Mouse (Mus musculus) liver, embryonic 13.5 days (tissue): ENCODE results near the gene Nrp1. TPM values are rescaled to one million over a fixed set of nuclear protein-coding genes. Genes with fewer than 3 reads are reported as not detected.

ENCODE experiments used
- ATAC-seq: fragments of 200-750 bp; cut with Nextera tagmentation; 2 replicates; pipeline ENCODE4 v1.8.0; 2017; ENCODE audit warnings: low read depth, mild to moderate bottlenecking, moderate number of reproducible peaks, moderate library complexity
- DNase-seq: peaks from one replicate; pipeline ENCODE4 v3.0.0; 2022
- H3K27ac ChIP-seq: fragments of 300-500 bp; sonication (generic); 2 replicates; pipeline ENCODE4 v1.5.1; 2015; ENCODE audit warnings: moderate library complexity, mild to moderate bottlenecking, inconsistent platforms
- H3K27me3 ChIP-seq: fragments of 300-500 bp; sonication (generic); 2 replicates; pipeline ENCODE4 v1.6.1; 2015; ENCODE audit warnings: mild to moderate bottlenecking, inconsistent platforms
- H3K36me3 ChIP-seq: fragments of 300-500 bp; sonication (generic); 2 replicates; pipeline ENCODE4 v1.6.1; 2015; ENCODE audit warnings: mild to moderate bottlenecking, inconsistent platforms
- H3K4me1 ChIP-seq: fragments of 300-500 bp; sonication (generic); replicated peaks from 2 replicates; pipeline ENCODE4 v1.6.1; 2015; ENCODE audit warnings: inconsistent platforms
- H3K4me2 ChIP-seq: fragments of 300-500 bp; sonication (generic); 2 replicates; pipeline ENCODE4 v1.6.1; 2015; ENCODE audit warnings: inconsistent platforms, mild to moderate bottlenecking, moderate library complexity
- H3K4me3 ChIP-seq: fragments of 300-500 bp; sonication (generic); replicated peaks from 2 replicates; pipeline ENCODE4 v1.5.1; 2015; ENCODE audit warnings: mild to moderate bottlenecking, inconsistent platforms
- H3K9ac ChIP-seq: fragments of 300-500 bp; sonication (generic); 2 replicates; pipeline ENCODE4 v1.6.1; 2015; ENCODE audit warnings: mild to moderate bottlenecking, inconsistent platforms
- H3K9me3 ChIP-seq: fragments of 300-500 bp; sonication (generic); replicated peaks from 2 replicates; pipeline ENCODE4 v1.6.1; 2016; ENCODE audit warnings: inconsistent platforms
- WGBS: fragments of 180-500 bp; shearing (Covaris S2); methylation state at CpG from one replicate; pipeline ENCODE4 v1.1.7; 2015; ENCODE audit not compliant: insufficient replicate concordance; 5-methylcytosine and 5-hydroxymethylcytosine counted together
- polyA plus RNA-seq: library from polyadenylated mRNA; unstranded; fragments of >200 nt; fragmentation: Nextera tagmentation; extraction: Ambion mirVana; gene quantifications from 2 replicates; pipeline ENCODE4 v1.2.1, GENCODE M21; 2015

Gene Nrp1
- polyA plus RNA-seq, 1 experiment from 2014 or later: 14.7 TPM

DNA sequence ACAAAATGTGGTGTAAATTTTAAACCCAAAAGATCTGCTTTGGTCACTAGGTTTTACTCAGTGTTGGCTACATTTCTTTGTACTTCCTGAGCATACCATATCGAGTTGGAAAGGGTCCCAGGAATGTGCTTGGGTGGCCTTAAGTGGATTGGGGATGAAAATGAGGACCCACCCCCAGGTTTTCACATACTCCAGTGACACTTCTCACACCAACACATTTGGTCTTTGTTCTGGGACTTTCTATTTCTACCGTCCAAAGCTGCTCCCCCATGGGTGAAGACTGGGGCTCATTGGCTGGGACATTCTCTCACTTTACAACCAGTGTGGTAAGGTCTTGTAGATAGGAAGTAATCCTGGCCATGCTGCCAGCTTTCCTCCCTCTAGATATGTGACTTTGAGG, 111.7 kb downstream of the Nrp1 start:
- Histone ChIP-seq H3K4me2 (no peak overlapping the region), H3K4me1 (no peaks in the 10 kb centered on the region), H3K9me3 (no peaks in the 10 kb centered on the region), H3K27me3 (no peaks in the 10 kb centered on the region), H3K9ac (no peak overlapping the region), H3K4me3 (no peak overlapping the region), H3K27ac (no peak overlapping the region), H3K36me3 (peaks cover 10% of the 10 kb centered on the region; the same call in 1 of the 2 replicates)
- ATAC-seq (no peak), DNase-seq (no peak)
- WGBS: 51% methylated on average over 2 of the region's 2 CpGs

DNA sequence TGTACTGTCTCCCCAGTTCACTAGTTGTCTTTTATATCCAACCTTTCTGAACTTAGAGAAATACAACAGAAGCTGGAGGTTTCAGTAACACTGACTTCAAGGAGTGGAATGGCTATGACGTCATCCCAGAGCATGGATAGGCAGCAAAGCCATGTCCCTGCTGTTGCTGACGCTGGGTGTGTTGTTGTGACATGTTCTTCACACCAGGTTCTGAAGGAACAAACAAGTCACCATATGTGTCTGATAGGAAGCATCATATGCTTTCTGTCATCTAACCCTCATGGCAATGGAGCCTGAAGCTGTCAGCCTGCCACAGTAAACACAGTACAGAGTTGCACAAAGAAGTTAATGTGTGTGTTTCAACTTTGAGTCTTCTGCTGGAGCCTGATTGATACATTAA, 112.8 kb downstream of the Nrp1 start:
- H3K9ac ChIP-seq: no peak overlapping the region
- 0 out of 2 replicates have a peak, but pooled peaks cover 10% of the 10 kb centered on the region for H3K36me3 ChIP-seq
- H3K4me1 ChIP-seq: no peaks in the 10 kb centered on the region
- DNase-seq: no peak
- 60% methylated on average over 2 of the region's 2 CpGs for WGBS
- H3K4me3 ChIP-seq: no peak overlapping the region
- H3K4me2 ChIP-seq: no peak overlapping the region
- H3K27ac ChIP-seq: no peak overlapping the region
- no peaks in the 10 kb centered on the region for H3K27me3 ChIP-seq
- no peak for ATAC-seq
- H3K9me3 ChIP-seq: no peaks in the 10 kb centered on the region

- H3K4me2 ChIP-seq: no peak overlapping the region
- H3K4me3 ChIP-seq: no peak overlapping the region
- ATAC-seq: no peak
- H3K9ac ChIP-seq: no peak overlapping the region
- 57% methylated on average over 2 of the region's 2 CpGs for WGBS
- H3K27me3 ChIP-seq: no peaks in the 10 kb centered on the region
- no peaks in the 10 kb centered on the region for H3K9me3 ChIP-seq
- DNase-seq: no peak
- H3K4me1 ChIP-seq: no peaks in the 10 kb centered on the region
- H3K36me3 ChIP-seq: 0 out of 2 replicates have a peak, but pooled peaks cover 10% of the 10 kb centered on the region
- H3K27ac ChIP-seq: no peak overlapping the region
Observed at GRCm38 (mm10) chr8:128472871-128473270, 114.5 kb downstream of the Nrp1 start.

- Histone ChIP-seq H3K27ac (no peak overlapping the region), H3K4me2 (no peak overlapping the region), H3K36me3 (0 out of 2 replicates have a peak, but pooled peaks cover 8% of the 10 kb centered on the region), H3K27me3 (no peaks in the 10 kb centered on the region), H3K4me3 (no peak overlapping the region), H3K4me1 (no peaks in the 10 kb centered on the region), H3K9ac (no peak overlapping the region), H3K9me3 (no peaks in the 10 kb centered on the region)
- 49% methylated on average over 5 of the region's 5 CpGs for WGBS
- ATAC-seq: peak; percentile 52
- DNase-seq: no peak
Observed at GRCm38 (mm10) chr8:128473456-128474239, 115.2 kb downstream of the Nrp1 start.

GRCm38 (mm10) chr8:128474614-128475013, 116.2 kb downstream of the Nrp1 start:
- ATAC-seq: no peak
- WGBS: 30% methylated on average over 2 of the region's 2 CpGs
- H3K36me3 ChIP-seq: 0 out of 2 replicates have a peak, but pooled peaks cover 5% of the 10 kb centered on the region
- H3K9ac ChIP-seq: no peak overlapping the region
- H3K4me1 ChIP-seq: peaks cover 2% of the 10 kb centered on the region; the same call in 1 of the 2 replicates
- no peak overlapping the region for H3K4me2 ChIP-seq
- no peak overlapping the region for H3K4me3 ChIP-seq
- DNase-seq: no peak
- no peaks in the 10 kb centered on the region for H3K27me3 ChIP-seq
- no peak overlapping the region for H3K27ac ChIP-seq
- H3K9me3 ChIP-seq: no peaks in the 10 kb centered on the region

DNA sequence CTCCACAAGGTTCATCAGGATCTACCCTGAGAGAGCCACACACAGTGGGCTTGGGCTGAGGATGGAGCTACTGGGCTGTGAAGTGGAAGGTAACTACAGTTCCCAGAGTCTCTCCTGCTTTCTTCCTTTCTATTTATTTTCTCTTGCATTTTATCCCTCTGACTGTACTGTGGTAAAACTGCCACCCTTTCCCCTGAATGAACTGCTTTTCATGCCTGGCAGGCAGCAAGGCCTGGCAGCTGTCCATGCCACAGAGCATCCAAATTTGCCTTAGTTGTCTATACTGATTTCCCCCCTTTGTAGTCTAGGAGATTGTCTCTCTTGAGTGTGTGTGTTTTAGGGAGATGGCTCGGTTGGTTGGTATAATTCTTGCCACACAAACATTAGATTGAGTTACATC, 117.8 kb downstream of the Nrp1 start:
- DNase-seq (no peak), ATAC-seq (no peak)
- no peaks in the 10 kb centered on the region for H3K9me3 ChIP-seq
- H3K4me3 ChIP-seq: no peak overlapping the region
- H3K4me2 ChIP-seq: no peak overlapping the region
- 55% methylated on average over 1 of the region's 1 CpGs for WGBS
- H3K4me1 ChIP-seq: peaks cover 6% of the 10 kb centered on the region; the same call in 1 of the 2 replicates
- no peaks in the 10 kb centered on the region for H3K27me3 ChIP-seq
- H3K9ac ChIP-seq: no peak overlapping the region
- H3K27ac ChIP-seq: no peak overlapping the region
- H3K36me3 ChIP-seq: no peaks in the 10 kb centered on the region

GRCm38 (mm10) chr8:128478017-128478416, 119.6 kb downstream of the Nrp1 start:
- Histone ChIP-seq H3K4me2 (no peak overlapping the region), H3K27ac (no peak overlapping the region), H3K36me3 (no peaks in the 10 kb centered on the region), H3K9me3 (no peaks in the 10 kb centered on the region), H3K4me3 (no peak overlapping the region), H3K4me1 (peaks cover 6% of the 10 kb centered on the region; the same call in 1 of the 2 replicates), H3K27me3 (no peaks in the 10 kb centered on the region), H3K9ac (no peak overlapping the region)
- ATAC-seq: no peak
- 67% methylated on average over 4 of the region's 4 CpGs for WGBS
- DNase-seq: no peak

GRCm38 (mm10) chr8:128479309-128480013, 121.1 kb downstream of the Nrp1 start:
- WGBS: 47% methylated on average over 5 of the region's 5 CpGs
- Histone ChIP-seq H3K36me3 (no peaks in the 10 kb centered on the region), H3K4me1 (peaks cover 6% of the 10 kb centered on the region; the same call in 1 of the 2 replicates), H3K9me3 (no peaks in the 10 kb centered on the region), H3K4me3 (no peak overlapping the region), H3K27ac (0 out of 2 replicates have a peak overlapping the region, but pooled peaks have one; percentile 29), H3K4me2 (no peak overlapping the region), H3K9ac (no peak overlapping the region), H3K27me3 (no peaks in the 10 kb centered on the region)
- ATAC-seq (no peak), DNase-seq (no peak)

DNA sequence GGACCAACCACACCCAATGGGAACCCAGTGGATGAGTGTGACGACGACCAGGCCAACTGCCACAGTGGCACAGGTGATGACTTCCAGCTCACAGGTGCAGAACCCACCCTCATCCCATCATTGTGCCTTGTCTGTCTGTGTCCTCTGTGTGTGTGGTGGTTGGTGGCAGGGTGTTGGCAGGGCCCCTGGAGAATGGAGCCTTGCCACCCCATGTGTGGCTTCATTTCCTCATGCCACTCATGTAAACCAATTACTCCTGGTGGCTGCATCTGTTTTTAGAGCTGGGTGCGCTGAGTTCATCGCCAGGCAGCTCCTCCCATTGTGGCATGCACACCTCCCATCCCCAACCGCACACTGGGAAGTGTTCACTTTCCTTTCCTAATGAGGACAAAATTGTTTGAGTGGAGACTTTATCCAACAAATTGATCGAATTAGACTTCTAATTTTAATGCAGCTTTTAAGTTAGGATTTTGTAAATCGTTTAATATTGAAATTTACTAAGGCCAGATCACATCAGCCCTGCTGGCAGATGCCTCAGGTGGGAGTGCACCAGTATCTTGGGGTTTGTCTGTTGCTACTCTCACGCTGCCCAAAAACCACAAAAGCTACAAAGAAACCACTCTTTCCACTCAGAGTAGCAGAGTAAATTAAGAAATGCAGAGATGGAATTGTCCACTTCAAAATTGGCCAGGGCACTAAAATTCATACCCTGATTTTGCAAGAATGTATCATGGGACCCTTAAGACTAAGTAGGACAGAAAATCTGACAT, 122.7 kb downstream of the Nrp1 start:
- no peak overlapping the region for H3K9ac ChIP-seq
- H3K4me3 ChIP-seq: no peak overlapping the region
- peaks cover 10% of the 10 kb centered on the region; the same call in 1 of the 2 replicates for H3K4me1 ChIP-seq
- no peak overlapping the region for H3K4me2 ChIP-seq
- no peaks in the 10 kb centered on the region for H3K9me3 ChIP-seq
- no peaks in the 10 kb centered on the region for H3K27me3 ChIP-seq
- ATAC-seq: no peak
- H3K36me3 ChIP-seq: no peaks in the 10 kb centered on the region
- no peak for DNase-seq
- H3K27ac ChIP-seq: no peak overlapping the region
- 52% methylated on average over 8 of the region's 8 CpGs for WGBS

- Histone ChIP-seq H3K4me3 (no peak overlapping the region), H3K4me1 (peaks cover 10% of the 10 kb centered on the region), H3K27ac (peak overlapping the region; percentile 58), H3K27me3 (no peaks in the 10 kb centered on the region), H3K9ac (no peak overlapping the region), H3K4me2 (no peak overlapping the region), H3K9me3 (no peaks in the 10 kb centered on the region), H3K36me3 (no peaks in the 10 kb centered on the region)
- WGBS: 62% methylated on average over 3 of the region's 3 CpGs
- no peak for DNase-seq
- ATAC-seq: no peak
Observed at GRCm38 (mm10) chr8:128483344-128483743, 124.9 kb downstream of the Nrp1 start.

DNA sequence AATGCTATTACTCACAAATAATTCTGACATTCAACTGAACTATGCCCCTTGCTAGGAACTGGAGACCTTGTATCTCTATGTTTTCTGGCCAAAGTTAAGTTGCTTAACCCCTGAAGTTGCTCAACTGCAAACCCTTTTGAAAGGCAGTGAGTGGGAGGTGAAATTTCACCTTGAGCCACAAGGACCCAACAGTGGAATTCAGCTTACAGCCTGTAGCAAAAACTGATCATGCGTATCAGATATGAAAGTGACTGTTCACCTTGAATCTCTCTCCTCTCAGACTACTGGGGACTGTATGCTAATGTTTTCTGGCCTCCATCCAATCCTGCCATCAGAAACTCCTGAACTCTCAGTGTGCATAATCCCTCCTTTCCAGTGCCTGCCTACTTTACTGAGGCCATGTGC, 126.3 kb downstream of the Nrp1 start:
- Histone ChIP-seq H3K4me1 (peaks cover 16% of the 10 kb centered on the region), H3K4me3 (no peak overlapping the region), H3K9ac (no peak overlapping the region), H3K4me2 (no peak overlapping the region), H3K9me3 (no peaks in the 10 kb centered on the region), H3K27me3 (no peaks in the 10 kb centered on the region), H3K27ac (peak overlapping the region; percentile 61), H3K36me3 (no peaks in the 10 kb centered on the region)
- DNase-seq (no peak), ATAC-seq (peak; percentile 9; the same call in 1 of the 2 replicates)
- WGBS: 73% methylated on average over 1 of the region's 1 CpGs
